Mouse (Mus musculus) forebrain, postnatal 0 days (tissue): ENCODE measurements around the gene Vsx1. TPM values are rescaled to one million over a fixed set of nuclear protein-coding genes. Genes with fewer than 3 reads are reported as not detected.

Source experiments
- ATAC-seq: fragments of 200-750 bp; cut with Nextera tagmentation; 2 replicates; pipeline ENCODE4 v1.8.0; 2017; ENCODE audit warnings: mild to moderate bottlenecking, moderate library complexity
- DNase-seq: peaks from one replicate; pipeline ENCODE4 v3.0.0-alpha.2; 2015
- H3K27ac ChIP-seq: fragments of 300-500 bp; sonication (generic); 2 replicates; pipeline ENCODE4 v1.5.1; 2014; ENCODE audit warnings: low read depth, mild to moderate bottlenecking, antibody characterized with exemption, low read length, moderate library complexity, mixed read lengths
- H3K27me3 ChIP-seq: fragments of 300-500 bp; sonication (generic); 2 replicates; pipeline ENCODE4 v1.6.1; 2014; ENCODE audit warnings: mild to moderate bottlenecking, low read length, mixed read lengths; ENCODE audit not compliant: insufficient read depth
- H3K36me3 ChIP-seq: fragments of 300-500 bp; sonication (generic); 2 replicates; pipeline ENCODE4 v1.6.1; 2014; ENCODE audit warnings: mild to moderate bottlenecking, moderate library complexity; ENCODE audit not compliant: insufficient read depth
- H3K4me1 ChIP-seq: fragments of 300-500 bp; sonication (generic); 2 replicates; pipeline ENCODE4 v1.6.1; 2014; ENCODE audit warnings: antibody characterized with exemption; ENCODE audit not compliant: insufficient read depth
- H3K4me2 ChIP-seq: fragments of 300-500 bp; sonication (generic); 2 replicates; pipeline ENCODE4 v1.6.1; 2014; ENCODE audit warnings: low read depth, mild to moderate bottlenecking, moderate library complexity
- H3K4me3 ChIP-seq: fragments of 300-500 bp; sonication (generic); 2 replicates; pipeline ENCODE4 v1.5.1; 2014; ENCODE audit warnings: low read depth, low read length, mixed read lengths
- H3K9ac ChIP-seq: fragments of 300-500 bp; sonication (generic); 2 replicates; pipeline ENCODE4 v1.6.1; 2014; ENCODE audit warnings: mild to moderate bottlenecking
- H3K9me3 ChIP-seq: fragments of 300-500 bp; sonication (generic); 2 replicates; pipeline ENCODE4 v1.6.1; 2016; ENCODE audit warnings: low read length
- CTCF ChIP-seq: sonication (generic); IDR thresholded peaks from 2 replicates; pipeline ENCODE4 v1.5.1; 2016; ENCODE audit warnings: antibody characterized with exemption, control low read depth, low read depth
- WGBS: fragments of 180-500 bp; shearing (Covaris S2); extraction: QIAGEN DNeasy Blood & Tissue Kit; methylation state at CpG from one replicate; pipeline ENCODE4 v1.1.7; 2014; 5-methylcytosine and 5-hydroxymethylcytosine counted together
- polyA plus RNA-seq: library from polyadenylated mRNA; unstranded; fragments of >200 nt; fragmentation: Nextera tagmentation; extraction: Ambion mirVana; gene quantifications from 2 replicates; pipeline ENCODE4 v1.2.1, GENCODE M21; 2015
- total RNA-seq: library from RNA; depleted of rRNA; stranded (reverse); fragments of >200 nt; gene quantifications from 2 replicates; pipeline ENCODE4 v1.2.3, GENCODE M21; 2014; rRNA removed

The Vsx1 gene
- total RNA-seq (not detected in 2 replicates), polyA plus RNA-seq (0.06 and 0.13 TPM in 2 replicates)

GRCm38 (mm10) chr2:150689223-150689800, at the start of gene Vsx1:
TSS of gene Vsx1 (minus strand) at chr2:150689360.
- H3K4me3 ChIP-seq, result peak within 1 kb of the TSS; percentile 35
- no peak for DNase-seq
- H3K4me2 ChIP-seq, result peak within 1 kb of the TSS; percentile 61
- no peak within 1 kb of the TSS for H3K27ac ChIP-seq
- H3K4me1 ChIP-seq, result 0 out of 2 replicates have a peak, but pooled peaks cover 5% of the 10 kb centered on the region
- 33% methylated on average over 16 of the region's 16 CpGs for WGBS
- H3K27me3 ChIP-seq, result peaks cover 43% of the 10 kb centered on the region
- no peak for TF ChIP-seq CTCF
- peak within 1 kb of the TSS; percentile 23 for H3K9ac ChIP-seq
- no peaks in the 10 kb centered on the region for H3K36me3 ChIP-seq
- ATAC-seq, result peak; percentile 23; the same call in 1 of the 2 replicates
- no peaks in the 10 kb centered on the region for H3K9me3 ChIP-seq

GRCm38 (mm10) chr2:150737881-150738280, 48.7 kb upstream of the Vsx1 start:
- DNase-seq (no peak), ATAC-seq (no peak)
- H3K27ac ChIP-seq, result no peak overlapping the region
- H3K27me3 ChIP-seq, result no peaks in the 10 kb centered on the region
- H3K4me1 ChIP-seq, result no peaks in the 10 kb centered on the region
- H3K9me3 ChIP-seq, result no peaks in the 10 kb centered on the region
- H3K4me2 ChIP-seq, result no peak overlapping the region
- H3K9ac ChIP-seq, result no peak overlapping the region
- TF ChIP-seq CTCF, result no peak
- H3K36me3 ChIP-seq, result no peaks in the 10 kb centered on the region
- WGBS, result 83% methylated on average over 9 of the region's 9 CpGs
- no peak overlapping the region for H3K4me3 ChIP-seq

- DNase-seq (peak; percentile 15), ATAC-seq (peak; percentile 66)
- H3K9ac ChIP-seq, result no peak overlapping the region
- no peak overlapping the region for H3K4me3 ChIP-seq
- no peak overlapping the region for H3K27ac ChIP-seq
- no peaks in the 10 kb centered on the region for H3K27me3 ChIP-seq
- no peaks in the 10 kb centered on the region for H3K4me1 ChIP-seq
- H3K9me3 ChIP-seq, result no peaks in the 10 kb centered on the region
- no peak for TF ChIP-seq CTCF
- WGBS, result 12% methylated on average over 11 of the region's 11 CpGs
- H3K36me3 ChIP-seq, result no peaks in the 10 kb centered on the region
- H3K4me2 ChIP-seq, result no peak overlapping the region
Observed at GRCm38 (mm10) chr2:150735756-150736576, 46.8 kb upstream of the Vsx1 start.

GRCm38 (mm10) chr2:150712167-150712674, 23.1 kb upstream of the Vsx1 start:
- H3K4me2 ChIP-seq, result no peak overlapping the region
- H3K9me3 ChIP-seq, result no peaks in the 10 kb centered on the region
- no peaks in the 10 kb centered on the region for H3K27me3 ChIP-seq
- H3K9ac ChIP-seq, result no peak overlapping the region
- WGBS, result 67% methylated on average over 4 of the region's 4 CpGs
- no peak for TF ChIP-seq CTCF
- DNase-seq, result no peak
- no peak for ATAC-seq
- H3K4me3 ChIP-seq, result no peak overlapping the region
- no peaks in the 10 kb centered on the region for H3K4me1 ChIP-seq
- no peak overlapping the region for H3K27ac ChIP-seq
- H3K36me3 ChIP-seq, result no peaks in the 10 kb centered on the region

GRCm38 (mm10) chr2:150691481-150692170, 2.5 kb upstream of the Vsx1 start:
- 0 out of 2 replicates have a peak, but pooled peaks cover 5% of the 10 kb centered on the region for H3K4me1 ChIP-seq
- H3K27ac ChIP-seq, result no peak overlapping the region
- H3K27me3 ChIP-seq, result peaks cover 40% of the 10 kb centered on the region
- DNase-seq, result no peak
- no peaks in the 10 kb centered on the region for H3K36me3 ChIP-seq
- H3K4me2 ChIP-seq, result no peak overlapping the region
- 63% methylated on average over 6 of the region's 6 CpGs for WGBS
- no peak overlapping the region for H3K4me3 ChIP-seq
- no peak for ATAC-seq
- no peak for TF ChIP-seq CTCF
- H3K9me3 ChIP-seq, result no peaks in the 10 kb centered on the region
- no peak overlapping the region for H3K9ac ChIP-seq

GRCm38 (mm10) chr2:150690216-150690615, 1.1 kb upstream of the Vsx1 start:
- WGBS, result 2% methylated on average over 11 of the region's 11 CpGs
- H3K27me3 ChIP-seq, result peaks cover 43% of the 10 kb centered on the region
- ATAC-seq, result no peak
- no peak for DNase-seq
- H3K36me3 ChIP-seq, result no peaks in the 10 kb centered on the region
- no peak overlapping the region for H3K27ac ChIP-seq
- no peak overlapping the region for H3K9ac ChIP-seq
- H3K4me2 ChIP-seq, result no peak overlapping the region
- no peak overlapping the region for H3K4me3 ChIP-seq
- H3K4me1 ChIP-seq, result 0 out of 2 replicates have a peak, but pooled peaks cover 5% of the 10 kb centered on the region
- no peak for TF ChIP-seq CTCF
- H3K9me3 ChIP-seq, result no peaks in the 10 kb centered on the region
